Mouse (Mus musculus) 3T3-L1 (cell line): Measurements from ENCODE around the gene Spint2.

ENCODE experiments used
- DNase-seq: peaks from one replicate; pipeline ENCODE4 v3.0.0-alpha.2; 2015; ENCODE audit warnings: low read depth, low spot score

Gene Spint2

DNA sequence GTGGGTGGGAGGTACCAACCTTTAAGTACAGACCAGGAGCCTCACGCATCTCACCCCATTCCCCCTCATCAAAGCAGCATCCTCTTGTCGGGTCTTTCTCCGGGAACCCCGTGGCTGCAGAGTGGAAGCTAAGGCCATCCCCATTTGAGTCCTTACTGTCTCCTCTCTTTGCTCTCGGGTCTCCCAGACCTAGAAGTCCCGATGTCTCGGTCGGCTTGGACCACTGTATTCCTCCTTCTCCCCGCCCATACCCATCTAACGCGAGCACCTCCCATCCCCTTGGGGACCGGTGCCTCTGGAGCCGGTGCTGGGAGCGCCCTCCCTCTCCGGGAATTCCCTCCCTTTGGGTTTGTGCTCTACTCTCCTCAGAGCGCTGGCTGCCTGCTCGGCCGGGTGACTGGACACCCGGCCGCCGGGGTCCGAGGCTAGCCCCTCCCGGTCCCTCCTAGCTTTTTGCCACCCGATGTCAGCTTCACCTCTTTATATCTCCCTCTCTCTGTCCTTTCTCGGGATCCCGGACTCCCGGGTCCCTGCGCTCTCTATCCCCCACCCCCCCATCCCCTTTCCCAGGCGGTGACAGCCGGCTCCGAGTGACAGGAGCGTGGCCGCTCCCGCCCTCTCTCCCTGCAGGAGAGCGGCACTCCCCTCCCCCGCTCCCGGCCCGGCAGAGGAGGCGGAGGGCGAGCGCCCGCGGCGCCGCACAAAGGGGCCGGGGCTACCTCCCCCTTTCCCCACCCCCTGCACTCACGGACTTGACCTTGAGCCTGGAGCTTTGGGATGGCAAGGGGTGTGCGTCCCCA lies 23.0 kb upstream of the Spint2 start:
- DNase-seq = peak; percentile 48

DNA sequence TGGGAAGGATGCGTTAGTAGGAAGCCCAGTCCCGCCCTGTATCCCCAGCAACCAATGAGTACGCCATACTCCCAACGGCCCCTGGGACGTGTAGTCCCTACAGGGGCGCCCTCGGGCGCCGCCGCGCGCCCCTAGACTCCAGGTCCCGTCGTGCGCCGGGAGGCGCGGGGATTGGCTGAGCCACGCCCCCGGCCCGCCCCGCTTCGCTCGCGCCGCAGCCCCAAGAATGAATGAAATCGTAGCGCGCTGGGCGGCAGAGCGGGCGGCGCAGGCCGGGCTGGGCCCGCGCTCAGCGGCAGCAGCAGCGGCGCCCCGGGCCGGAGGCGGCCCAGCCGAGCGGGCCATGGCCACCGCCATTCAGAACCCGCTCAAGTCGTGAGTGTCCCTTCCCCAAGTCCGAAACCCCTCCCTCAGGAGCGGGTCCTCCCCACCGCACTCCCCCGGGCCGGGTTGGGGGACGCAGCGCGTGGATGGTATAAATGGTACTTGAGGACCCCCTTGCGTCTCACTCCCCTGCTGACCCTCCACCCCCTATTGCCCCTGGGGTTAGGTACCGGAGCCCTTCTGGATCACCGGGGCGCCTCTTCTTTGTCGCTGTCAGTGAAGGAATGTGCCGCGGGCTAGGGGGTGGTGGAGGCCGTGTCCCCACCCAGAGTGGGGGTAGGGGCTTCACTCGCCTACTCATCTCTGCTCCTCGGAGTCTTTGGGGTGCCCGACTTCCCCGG lies 22.2 kb upstream of the Spint2 start, which contains the start of gene Dpf1:
Gene Dpf1 (plus strand): TSS at position 214 of the 725 bp plus-strand sequence.
- DNase-seq = peak; percentile 73

DNA sequence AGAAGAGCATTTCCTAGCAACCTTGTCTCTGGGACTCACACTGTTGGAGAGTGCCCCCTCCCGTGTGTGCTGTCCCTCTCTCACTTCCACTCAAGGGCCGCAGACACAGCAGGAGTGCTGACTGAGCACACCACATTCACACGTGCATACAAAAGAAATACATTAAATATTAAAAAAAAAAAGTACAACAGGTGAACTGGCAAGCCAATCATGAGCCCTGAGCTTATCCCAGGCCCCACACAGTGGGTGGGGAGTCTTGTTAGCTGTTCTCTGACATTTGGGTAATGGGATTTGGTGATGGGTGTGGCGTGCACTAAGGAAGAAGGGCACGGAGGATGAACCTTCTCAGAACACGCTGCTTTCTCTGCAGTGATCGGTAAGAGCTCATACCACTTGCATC lies 20.9 kb upstream of the Spint2 start:
- DNase-seq = no peak

DNA sequence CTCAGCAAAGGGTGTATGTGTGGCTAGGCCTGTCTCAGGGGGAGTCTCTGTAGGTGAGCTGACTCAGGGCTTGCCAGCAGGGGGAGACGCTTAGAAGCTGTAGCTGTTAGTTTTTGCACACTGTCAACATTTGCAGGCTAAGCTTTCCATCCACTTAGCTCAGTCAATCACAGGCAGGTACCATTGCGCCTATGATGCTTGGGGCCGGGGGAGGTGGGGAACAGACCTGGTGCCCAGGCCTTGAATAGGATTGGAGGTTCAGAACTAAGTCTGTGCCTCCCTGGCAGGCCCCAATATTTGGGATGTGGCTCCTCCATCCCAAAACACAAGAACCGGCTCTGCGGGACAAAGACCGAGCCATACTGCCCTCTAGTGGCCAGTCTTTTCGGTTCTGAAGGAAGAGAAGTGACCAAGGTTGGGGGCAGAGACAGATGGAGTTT lies 19.4 kb upstream of the Spint2 start:
- DNase-seq = peak; percentile 80

DNA sequence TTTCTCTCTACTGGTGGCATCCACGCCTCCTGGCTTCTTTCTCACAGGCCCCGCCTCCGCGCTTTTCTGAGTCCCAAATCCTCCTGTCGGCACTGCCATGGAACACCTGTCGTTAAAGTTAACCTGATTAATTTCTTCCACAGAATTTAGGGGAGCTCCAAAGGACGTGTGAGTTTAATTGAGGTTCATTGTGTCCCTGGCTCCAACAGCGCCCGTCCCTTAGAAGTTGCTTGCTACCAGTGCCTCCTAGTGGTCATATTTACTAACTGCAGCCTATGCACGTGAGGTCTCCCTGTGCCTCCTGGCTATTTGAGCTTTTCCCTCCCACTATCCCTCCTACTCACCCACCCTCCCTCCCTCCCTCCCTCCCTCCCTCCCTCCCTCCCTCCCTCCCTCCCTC lies 15.3 kb upstream of the Spint2 start:
- peak; percentile 77 for DNase-seq

DNA sequence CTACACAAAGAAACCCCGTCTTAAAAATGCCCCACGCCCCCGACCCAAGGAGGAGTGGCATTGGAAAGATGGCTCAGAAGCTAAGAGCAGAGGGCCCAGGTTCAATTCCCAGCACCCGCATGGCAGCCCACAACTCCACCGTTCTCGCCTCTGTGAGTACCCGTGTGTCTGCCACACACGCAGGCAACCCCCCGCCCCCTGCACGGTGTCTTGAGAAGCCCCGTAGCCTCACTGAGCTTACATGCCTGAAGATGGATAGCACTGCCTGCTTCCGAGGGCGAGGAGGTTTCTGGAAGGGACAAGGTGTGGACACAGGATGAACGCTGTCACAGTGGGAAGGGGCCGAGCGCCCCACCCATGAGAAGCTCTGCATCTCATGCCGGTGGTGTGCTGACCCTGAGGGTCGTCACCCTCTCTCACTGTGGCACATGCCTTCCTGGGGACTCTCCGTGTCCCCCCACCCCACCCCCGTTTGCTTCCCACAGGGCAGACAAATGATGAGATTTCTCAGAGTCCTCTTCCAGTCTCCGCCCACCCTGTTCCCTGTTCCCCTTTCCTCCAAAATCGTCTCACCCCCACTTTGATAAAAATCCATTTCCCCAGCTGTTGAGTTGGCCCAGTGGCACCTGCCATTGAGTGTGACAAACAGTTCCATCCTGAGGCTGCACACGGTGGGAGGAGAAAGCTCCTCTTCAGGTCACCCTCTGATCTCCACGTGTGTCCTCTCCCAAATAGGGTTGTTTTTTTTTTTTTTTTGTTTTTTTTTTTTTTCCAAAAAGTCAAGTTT lies 14.3 kb upstream of the Spint2 start:
- DNase-seq = no peak

DNA sequence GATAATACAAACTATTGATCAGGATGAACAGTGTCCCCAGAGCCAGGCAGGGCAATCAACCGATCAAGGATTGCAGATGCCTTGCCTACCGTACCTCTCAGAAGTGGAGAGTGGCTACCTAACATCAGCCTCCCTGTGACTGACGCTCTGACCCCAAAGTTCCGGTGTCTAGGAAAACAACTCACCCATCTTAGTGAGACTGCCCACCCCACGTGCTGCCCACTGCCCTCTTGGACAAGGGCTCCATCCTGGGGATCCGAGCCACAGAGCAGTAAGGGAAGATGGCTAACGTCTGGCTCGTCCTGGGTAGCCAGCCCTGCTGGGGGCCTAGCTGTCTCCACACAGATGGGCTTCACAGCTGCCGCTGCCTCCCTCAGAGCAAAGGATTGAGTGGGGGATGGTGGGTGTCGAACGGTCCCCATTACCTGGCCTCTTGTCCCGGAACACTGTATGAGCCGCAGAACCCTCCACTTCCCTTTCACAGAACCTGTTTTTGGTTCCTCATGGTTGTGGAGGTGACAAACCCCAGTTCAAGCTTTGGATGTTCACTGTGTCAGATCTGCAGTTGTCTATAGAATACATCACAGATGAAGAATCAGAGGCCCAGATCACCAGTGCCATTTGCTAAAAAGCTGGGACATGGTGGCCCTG lies 12.5 kb upstream of the Spint2 start:
- no peak for DNase-seq

DNA sequence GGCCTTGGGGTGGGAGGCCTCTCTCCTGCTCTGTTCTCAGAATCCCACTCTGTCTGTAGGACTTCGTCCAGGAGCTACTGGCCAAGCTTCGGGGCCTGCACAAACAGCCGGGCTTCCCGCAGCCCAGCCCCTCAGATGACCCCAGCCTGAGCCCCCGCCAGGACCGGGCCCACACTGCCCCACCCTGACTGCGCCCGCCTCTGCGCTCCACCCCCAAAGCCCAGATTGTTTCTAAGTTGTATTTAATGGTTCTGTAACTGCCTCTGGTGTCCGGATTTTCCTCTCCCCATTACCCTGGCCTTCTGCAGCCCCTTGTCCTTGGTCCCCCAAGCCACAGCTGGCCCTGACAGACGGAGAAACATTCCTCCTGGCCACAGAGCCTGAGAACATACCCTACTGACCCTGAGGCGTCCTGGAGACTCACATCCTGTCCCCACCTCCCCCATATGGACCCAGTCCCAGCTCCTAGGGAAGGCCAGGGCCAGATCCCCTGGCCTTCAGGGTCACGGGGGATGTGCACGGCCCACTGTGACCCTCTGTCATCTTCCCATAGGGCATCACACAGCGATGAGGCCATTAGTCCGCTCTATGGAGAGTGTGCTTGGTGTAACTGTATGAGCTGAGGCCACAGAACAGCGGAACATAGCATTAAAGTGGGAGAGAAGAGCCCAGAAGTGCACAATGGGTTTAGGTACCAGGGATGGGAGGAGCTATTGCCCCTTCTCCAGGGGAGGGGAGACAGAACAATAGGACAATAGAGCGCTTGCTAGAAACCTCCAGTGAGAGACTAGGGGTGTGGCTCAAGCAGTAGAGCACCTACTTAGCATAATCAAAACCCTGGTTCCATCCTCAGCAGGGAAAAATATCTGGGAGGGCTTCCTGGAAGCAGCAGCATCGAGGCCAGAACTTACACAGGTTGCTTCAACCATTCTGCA lies 11.7 kb upstream of the Spint2 start:
- DNase-seq = no peak

DNA sequence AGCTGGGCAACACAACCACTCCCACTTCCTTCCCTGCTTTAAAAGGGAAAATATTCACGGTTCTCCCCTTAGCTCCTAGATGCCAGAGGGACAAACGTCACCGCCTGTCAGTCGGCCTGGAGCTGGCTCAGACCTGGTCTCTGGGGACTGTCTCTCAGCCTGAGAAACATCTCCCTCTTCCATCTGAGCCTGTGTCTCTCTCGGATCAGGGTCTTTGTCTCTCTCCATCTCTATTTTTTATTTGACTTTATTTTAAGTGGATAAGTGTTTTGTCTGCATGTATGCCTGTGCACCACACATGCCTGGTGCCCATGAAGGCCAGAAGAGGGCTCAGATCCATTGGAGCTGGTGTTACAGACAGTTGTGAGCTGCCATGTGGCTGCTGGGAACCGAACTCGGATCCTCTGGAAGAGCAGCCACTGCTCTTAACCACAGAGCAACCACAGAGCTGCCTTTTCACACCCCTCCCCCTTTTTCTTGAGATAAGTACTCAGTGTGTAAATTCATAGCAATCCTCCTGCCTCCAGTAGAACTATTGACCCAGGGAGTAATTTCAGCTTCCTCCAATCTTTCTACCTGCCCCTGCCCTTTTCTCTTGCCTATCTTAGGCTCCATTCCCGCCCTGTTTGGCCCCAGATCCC lies 10.9 kb upstream of the Spint2 start:
- DNase-seq = no peak

DNA sequence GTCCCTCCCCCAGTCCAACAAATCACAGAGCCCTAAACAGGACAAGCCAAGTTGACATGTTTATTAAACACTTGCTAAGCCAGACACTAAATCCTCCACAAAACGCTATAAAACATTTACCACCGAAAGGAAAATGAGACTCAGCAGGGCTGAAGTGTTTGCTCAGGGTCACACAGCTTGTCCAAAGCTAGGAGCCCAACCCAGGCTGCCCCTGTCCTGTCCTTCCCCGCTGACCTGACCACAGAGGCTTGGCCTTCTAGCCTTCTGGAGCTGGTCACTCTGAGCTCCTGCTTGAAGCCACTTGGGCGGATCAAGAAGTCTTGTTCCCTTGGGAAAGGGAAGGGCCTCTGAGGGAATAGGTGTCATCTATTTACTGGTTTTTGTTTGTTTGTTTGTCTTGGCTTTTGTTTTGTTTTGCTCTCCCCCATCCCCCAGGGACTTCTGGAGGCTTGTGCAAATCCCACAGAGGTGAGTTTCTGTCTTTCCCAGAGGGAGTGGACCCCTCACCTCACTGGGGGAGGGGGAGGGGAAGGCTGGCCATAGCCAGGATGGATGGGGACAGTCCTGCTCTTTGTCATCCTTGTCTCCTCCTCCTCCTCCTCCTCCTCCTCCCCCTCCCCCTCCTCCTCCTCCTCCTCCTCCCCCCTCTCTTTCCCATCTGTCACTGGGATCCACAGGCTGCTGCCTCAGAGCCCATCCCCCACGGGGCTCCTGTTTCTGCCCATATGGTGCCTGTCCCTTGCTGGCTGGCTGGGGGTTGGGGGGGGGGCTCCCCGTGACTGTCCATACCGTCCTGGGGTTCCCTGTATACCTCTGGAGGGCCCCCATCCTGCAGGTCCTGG lies 10.1 kb upstream of the Spint2 start:
- DNase-seq = no peak

DNA sequence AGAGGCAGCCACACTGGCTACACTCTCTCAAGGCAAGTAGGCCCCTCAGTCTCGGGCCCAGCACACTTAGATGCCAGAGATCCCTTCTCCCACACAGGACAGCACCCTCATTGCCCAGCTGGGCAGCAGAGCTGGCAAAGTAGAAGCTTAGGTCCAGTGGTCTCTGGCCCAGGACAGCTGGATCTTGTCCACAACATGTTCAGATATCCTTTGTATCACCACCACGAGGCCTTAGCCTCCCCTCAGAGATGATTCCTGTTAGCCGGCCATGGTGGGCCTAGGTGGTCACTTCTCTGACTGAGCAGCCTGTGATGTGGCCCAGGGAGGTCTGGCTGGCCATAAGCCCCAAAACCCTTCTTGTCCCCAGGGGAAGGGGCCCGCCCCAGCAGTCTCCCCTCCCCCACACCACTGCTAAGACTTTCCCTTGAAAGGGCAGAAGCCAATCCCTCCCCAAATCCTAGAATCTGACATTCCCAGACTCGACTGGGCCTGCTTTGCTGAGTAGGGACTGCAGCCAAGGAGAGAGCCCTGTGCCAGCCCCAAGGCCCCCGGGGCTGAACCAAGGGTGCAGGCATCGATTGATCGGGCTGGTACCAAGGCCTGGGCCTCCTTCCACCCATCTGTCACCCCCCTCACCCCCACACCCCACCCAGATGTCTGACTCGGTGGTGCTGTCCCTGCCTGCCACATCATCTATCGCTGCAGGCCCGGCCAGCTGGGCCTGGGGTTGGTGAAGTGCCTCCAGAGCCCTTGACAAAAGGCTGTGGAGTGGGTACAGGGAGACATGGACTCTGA lies 9.2 kb upstream of the Spint2 start:
- DNase-seq = no peak

DNA sequence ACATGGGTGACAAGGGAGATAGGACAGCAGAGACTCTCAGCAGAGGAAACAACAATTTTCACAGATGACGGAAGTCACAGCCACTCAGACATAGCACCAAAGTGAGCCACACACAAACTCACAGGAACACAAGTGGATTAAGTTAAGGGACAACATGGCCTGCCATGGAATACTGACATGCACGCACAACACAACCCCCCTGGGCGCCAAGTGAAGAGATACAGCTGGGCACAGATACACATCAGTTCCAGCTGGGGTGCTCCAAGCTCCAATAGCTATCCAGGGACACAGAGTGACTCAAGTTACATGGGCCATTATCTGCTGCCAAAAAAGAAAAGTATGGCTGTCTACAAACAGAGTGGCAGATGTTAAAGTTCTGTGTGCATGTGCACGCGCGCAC lies 8.1 kb upstream of the Spint2 start:
- DNase-seq = no peak

DNA sequence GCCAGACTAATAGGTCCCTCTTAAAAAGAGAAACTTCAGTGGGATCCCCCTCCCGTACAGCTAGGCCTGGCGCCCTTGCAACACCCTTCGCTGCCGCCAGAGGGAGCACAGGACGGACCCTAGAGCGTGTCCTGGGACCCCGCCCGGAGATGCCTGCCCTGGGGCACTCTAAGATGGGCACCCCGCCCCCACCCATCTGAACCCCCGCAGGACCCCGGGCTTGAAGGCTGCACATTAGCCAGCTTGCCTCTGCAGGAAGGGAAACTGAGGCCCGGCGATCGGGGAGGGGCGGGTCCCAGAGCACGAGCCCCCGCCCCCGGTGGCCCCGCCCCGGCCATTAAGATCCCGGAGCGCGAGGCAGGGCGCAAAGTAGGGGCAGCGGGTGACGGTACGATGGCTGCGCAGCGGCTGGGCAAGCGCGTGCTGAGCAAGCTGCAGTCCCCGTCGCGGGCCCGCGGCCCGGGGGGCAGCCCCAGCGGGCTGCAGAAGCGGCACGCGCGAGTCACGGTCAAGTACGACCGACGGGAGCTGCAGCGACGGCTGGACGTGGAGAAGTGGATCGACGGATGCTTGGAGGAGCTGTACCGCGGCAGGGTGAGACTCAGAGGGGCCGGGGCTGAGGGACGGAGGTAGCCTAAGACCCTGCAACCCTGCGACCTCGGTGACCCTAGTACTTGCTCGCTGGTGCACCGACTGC lies 7.4 kb upstream of the Spint2 start, which contains the start of gene Ppp1r14a:
Gene Ppp1r14a (plus strand): TSS at position 367 of the 697 bp plus-strand sequence.
- DNase-seq = no peak

DNA sequence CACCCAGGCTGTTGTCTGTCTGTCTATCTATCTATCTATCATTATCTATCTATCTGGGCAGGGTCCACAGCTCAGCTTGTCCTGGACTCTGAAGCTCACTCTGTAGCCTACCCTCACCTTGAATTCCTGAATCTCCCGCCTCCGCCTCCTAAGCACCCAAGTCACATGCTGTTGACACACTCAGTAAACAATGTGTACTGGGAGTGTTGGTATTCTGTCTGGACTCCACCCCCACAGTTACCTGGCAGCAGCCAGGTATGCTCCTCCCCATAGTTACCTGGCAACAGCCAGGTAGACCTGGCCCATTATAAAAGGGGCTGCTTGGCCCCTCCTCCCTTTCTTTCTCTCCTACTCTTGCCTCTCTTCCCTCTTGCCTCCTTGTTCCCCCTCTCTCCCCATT lies 6.4 kb upstream of the Spint2 start:
- no peak for DNase-seq

DNA sequence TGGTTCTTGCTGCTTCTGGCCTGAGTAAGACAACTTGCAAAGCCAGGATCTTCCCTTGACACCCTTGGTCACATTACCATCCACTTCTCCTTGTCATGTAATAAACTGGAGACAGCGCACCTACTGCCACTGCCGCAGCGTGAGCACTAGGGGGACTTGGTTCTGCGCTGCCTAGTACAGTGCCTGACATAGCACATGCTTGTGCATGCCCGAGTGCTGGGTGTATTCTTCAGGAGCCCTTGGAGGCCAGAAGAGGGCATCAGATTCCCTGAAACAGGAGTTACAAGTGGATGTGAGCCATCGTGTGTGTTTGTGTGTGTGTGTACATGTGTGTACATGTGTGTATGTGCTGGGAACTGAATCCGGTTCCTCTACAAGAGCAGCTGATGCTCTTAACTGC lies 5.8 kb upstream of the Spint2 start:
- no peak for DNase-seq

DNA sequence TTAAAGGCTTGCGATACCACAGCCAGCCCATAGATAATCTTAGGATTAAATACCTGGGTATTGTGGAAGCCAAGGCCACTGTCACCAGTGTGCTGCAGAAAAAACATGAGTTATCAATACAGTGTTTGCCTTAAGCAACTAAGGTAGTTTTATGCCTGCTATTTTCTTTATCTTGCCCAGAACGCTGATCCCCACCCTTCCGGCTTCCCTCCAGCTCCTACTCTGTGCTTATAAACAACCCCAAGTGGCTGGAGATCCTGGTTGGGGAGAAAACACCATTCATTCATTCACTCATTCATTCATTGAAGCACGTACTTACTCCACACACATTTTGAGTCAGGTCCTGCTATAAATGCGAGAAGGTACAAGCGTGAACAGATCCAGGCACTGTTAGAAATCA lies 2.8 kb upstream of the Spint2 start:
- no peak for DNase-seq

DNA sequence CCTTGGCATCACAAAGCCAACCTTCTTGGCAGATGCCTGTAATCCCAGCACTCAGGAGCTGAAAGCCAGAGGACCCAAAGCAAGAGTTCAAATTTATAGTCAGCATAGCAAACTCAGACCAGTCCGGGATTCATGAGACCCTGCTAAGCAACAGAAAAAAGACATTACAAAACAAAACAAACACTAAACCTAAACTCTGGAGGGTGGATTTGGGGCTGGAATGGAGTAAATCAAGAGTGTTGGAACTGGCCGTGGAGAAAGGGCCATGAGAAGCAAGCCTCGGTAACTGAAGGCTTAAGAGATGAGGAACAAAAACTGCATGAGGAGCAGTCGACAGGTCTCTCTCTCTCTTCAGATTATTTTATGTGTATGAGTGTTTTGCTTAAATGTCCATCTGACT lies 2.2 kb upstream of the Spint2 start:
- DNase-seq = no peak

DNA sequence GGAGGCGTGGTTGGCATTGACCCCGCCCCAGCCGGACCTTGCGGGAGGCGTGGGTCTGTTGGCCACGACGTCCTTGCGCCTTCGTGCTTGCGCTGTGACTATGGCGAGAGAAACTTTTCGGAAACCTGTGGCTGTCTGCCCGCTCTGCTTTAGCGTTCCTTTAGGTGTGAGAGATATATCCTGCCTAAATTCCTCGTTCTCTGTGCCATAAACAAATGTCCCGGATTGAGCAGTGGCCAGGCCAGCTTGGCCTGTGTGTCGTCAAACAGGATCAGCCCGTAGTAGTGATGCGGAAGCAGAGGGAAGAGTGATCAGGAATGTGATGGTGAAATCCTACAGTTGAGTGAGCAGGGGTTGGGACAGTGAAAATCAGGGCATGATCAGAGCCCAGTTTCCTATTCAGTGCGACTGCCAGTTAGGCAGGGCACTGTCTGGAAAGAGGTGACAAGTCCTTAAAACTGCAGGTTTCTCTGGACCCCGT lies 402 bp upstream of the Spint2 start:
- no peak for DNase-seq
